9 mouse cellular contexts compared by ENCODE assay signal in genomic region chr4:32509832-32510612, GRCm38 (mm10).
DNase-seq lines count a peak whose midpoint lies in the region; ATAC-seq and TF ChIP-seq lines count a peak whose summit lies in the region.
"Had no signal": no experiment of that assay in that cellular context is flagged by ENCODE, and none has a peak within 500 bp of the region (broad histone marks: within the 10 kb centered on the region; RNA-seq: fewer than 3 reads in every experiment).

No protein-coding gene starts in this region.

- WGBS in limb, embryonic 12.5 days, result 54% methylated on average over 9 of the region's 9 CpGs
- 86% methylated on average over 9 of the region's 9 CpGs for WGBS in limb, embryonic 10.5 days
- WGBS in forebrain, embryonic 13.5 days, result 29% methylated on average over 9 of the region's 9 CpGs
- 41% methylated on average over 9 of the region's 9 CpGs for WGBS in limb, embryonic 14.5 days

- DNase-seq in limb, embryonic 10.5 days (ENCODE audit: low spot score), result no peak
- peak; percentile 70 for DNase-seq in limb, embryonic 14.5 days (ENCODE audit: low spot score)
- no peak for DNase-seq in T-cell, adult 2 months (ENCODE audit: low spot score)
- no peak for DNase-seq in kidney, adult 8-10 months
- no peak for DNase-seq in adrenal gland, adult (ENCODE audit: inconsistent age in 2 of 2, low spot score in 1 of 2)

- H3K36me3 ChIP-seq in limb, embryonic 12.5 days, result no peaks in the 10 kb centered on the region
- H3K36me3 ChIP-seq in limb, embryonic 10.5 days, result peaks cover 37% of the 10 kb centered on the region
- H3K36me3 ChIP-seq in forebrain, embryonic 13.5 days (ENCODE audit: poor library complexity, severe bottlenecking), result peaks cover 9% of the 10 kb centered on the region
- H3K36me3 ChIP-seq in limb, embryonic 14.5 days (ENCODE audit: control insufficient read depth, insufficient read depth, low read length), result no peaks in the 10 kb centered on the region
- H3K36me3 ChIP-seq: G1E had no signal

- no peak overlapping the region for H3K4me2 ChIP-seq in limb, embryonic 12.5 days
- peak overlapping the region; percentile 18; the same call in 1 of the 2 replicates for H3K4me2 ChIP-seq in forebrain, embryonic 13.5 days
- H3K4me2 ChIP-seq in limb, embryonic 14.5 days (replicated peaks; ENCODE audit: low read depth, low read length, severe bottlenecking), result no peak overlapping the region

- ATAC-seq in limb, embryonic 12.5 days (ENCODE audit: insufficient number of reproducible peaks, insufficient read depth, low FRiP score, low TSS enrichment, low read depth), result no peak
- ATAC-seq in cerebellum, adult (ENCODE audit: insufficient number of reproducible peaks, low FRiP score, low TSS enrichment), result peak; percentile 70
- ATAC-seq in forebrain, embryonic 13.5 days, result peak; percentile 60; the same call in 1 of the 2 replicates
- ATAC-seq in limb, embryonic 14.5 days (ENCODE audit: low FRiP score, low read depth), result no peak

- no peak for TF ChIP-seq POLR2A in limb, embryonic 14.5 days (IDR thresholded peaks at IDR 0.05; ENCODE audit: borderline replicate concordance, extremely low read depth, insufficient read depth, insufficient read length)

- 0 out of 2 replicates have a peak overlapping the region, but pooled peaks have one; percentile 35 for H3K27ac ChIP-seq in limb, embryonic 12.5 days
- H3K27ac ChIP-seq in limb, embryonic 10.5 days, result no peak overlapping the region
- H3K27ac ChIP-seq in forebrain, embryonic 13.5 days, result peak overlapping the region; percentile 59
- H3K27ac ChIP-seq in limb, embryonic 14.5 days (replicated peaks; ENCODE audit: low read depth, low read length), result no peak overlapping the region

- no peak overlapping the region for H3K4me3 ChIP-seq in limb, embryonic 12.5 days (replicated peaks)
- no peak overlapping the region for H3K4me3 ChIP-seq in limb, embryonic 10.5 days
- no peak overlapping the region for H3K4me3 ChIP-seq in forebrain, embryonic 13.5 days
- H3K4me3 ChIP-seq in limb, embryonic 14.5 days (replicated peaks; ENCODE audit: low read length), result no peak overlapping the region

- no peak overlapping the region for H3K9ac ChIP-seq in limb, embryonic 12.5 days (replicated peaks)
- no peak overlapping the region for H3K9ac ChIP-seq in forebrain, embryonic 13.5 days
- H3K9ac ChIP-seq in limb, embryonic 14.5 days (ENCODE audit: low read depth, low read length, severe bottlenecking), result no peak overlapping the region

- no peaks in the 10 kb centered on the region for H3K9me3 ChIP-seq in limb, embryonic 12.5 days
- no peaks in the 10 kb centered on the region for H3K9me3 ChIP-seq in limb, embryonic 10.5 days (replicated peaks)
- no peaks in the 10 kb centered on the region for H3K9me3 ChIP-seq in forebrain, embryonic 13.5 days (replicated peaks)
- no peaks in the 10 kb centered on the region for H3K9me3 ChIP-seq in limb, embryonic 14.5 days (ENCODE audit: control insufficient read depth, low read length)
- H3K9me3 ChIP-seq: G1E had no signal

- H3K27me3 ChIP-seq in limb, embryonic 12.5 days, result no peaks in the 10 kb centered on the region
- H3K27me3 ChIP-seq in limb, embryonic 10.5 days (ENCODE audit: low read depth, poor library complexity, severe bottlenecking), result no peaks in the 10 kb centered on the region
- no peaks in the 10 kb centered on the region for H3K27me3 ChIP-seq in forebrain, embryonic 13.5 days
- no peaks in the 10 kb centered on the region for H3K27me3 ChIP-seq in limb, embryonic 14.5 days (ENCODE audit: control insufficient read depth, insufficient read depth, low read length)

- H3K4me1 ChIP-seq in limb, embryonic 12.5 days (replicated peaks), result peaks cover 42% of the 10 kb centered on the region
- peaks cover 29% of the 10 kb centered on the region for H3K4me1 ChIP-seq in limb, embryonic 10.5 days
- peaks cover 62% of the 10 kb centered on the region for H3K4me1 ChIP-seq in forebrain, embryonic 13.5 days
- peaks cover 31% of the 10 kb centered on the region for H3K4me1 ChIP-seq in limb, embryonic 14.5 days (ENCODE audit: control insufficient read depth, insufficient read depth, low read length)

Comparison
In these comparisons a context has a peak if more than half of its experiments do, and no peak if none do; other contexts are left out.
1. H3K27ac ChIP-seq: peak in limb, embryonic 12.5 days (single experiment) and forebrain, embryonic 13.5 days (single experiment); none in limb, embryonic 10.5 days (single experiment) and limb, embryonic 14.5 days (single experiment).
2. ATAC-seq: peak in cerebellum, adult (single experiment) and forebrain, embryonic 13.5 days (single experiment); none in limb, embryonic 12.5 days (single experiment) and limb, embryonic 14.5 days (single experiment).